Mouse (Mus musculus): ENCODE data around the gene Mark4.

The Mark4 gene

GRCm38 (mm10) chr7:19469404-19469803, 10.8 kb upstream of the Mark4 start:
- no peak for DNase-seq

- DNase-seq: no peak
These were observed 9.7 kb upstream of the Mark4 start for GRCm38 (mm10) chr7:19468279-19468678.

GRCm38 (mm10) chr7:19467638-19468037, 9.0 kb upstream of the Mark4 start:
- no peak for DNase-seq

DNA sequence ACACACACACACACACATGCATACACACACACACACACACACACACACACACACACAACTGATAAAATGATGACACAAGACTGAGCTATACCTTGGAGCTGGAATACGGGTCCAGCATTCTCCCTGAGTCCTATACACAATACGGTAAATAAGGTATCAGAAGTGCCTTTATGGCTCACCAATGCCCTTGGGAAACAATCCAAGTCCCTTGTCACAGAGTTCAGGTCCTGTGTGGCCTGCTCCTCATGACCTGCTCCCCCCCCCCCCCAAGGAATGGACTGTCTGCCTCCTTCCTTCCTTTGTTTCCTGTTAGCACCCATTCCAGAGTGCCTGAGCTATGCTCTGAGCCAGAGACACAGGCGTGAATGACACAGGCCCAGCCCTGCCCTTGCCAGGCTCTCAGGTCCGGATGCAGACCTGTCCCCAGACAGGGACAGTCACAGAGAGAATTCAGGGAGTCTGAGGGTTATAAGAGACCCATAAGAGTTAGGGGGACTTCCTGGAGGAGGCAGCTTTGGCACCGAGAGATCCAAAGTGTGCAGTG, 8.1 kb upstream of the Mark4 start:
- DNase-seq: peak; percentile 63

GRCm38 (mm10) chr7:19464367-19465307, 6.0 kb upstream of the Mark4 start:
- peak; percentile 56 for DNase-seq

- DNase-seq: peak; percentile 60
These were observed 4.3 kb upstream of the Mark4 start, which contains the start of gene Exoc3l2 for GRCm38 (mm10) chr7:19462884-19463381. Exoc3l2 (plus strand) TSS chr7:19463331.

- DNase-seq: no peak
These were observed 3.8 kb upstream of the Mark4 start for GRCm38 (mm10) chr7:19462443-19462842.

DNA sequence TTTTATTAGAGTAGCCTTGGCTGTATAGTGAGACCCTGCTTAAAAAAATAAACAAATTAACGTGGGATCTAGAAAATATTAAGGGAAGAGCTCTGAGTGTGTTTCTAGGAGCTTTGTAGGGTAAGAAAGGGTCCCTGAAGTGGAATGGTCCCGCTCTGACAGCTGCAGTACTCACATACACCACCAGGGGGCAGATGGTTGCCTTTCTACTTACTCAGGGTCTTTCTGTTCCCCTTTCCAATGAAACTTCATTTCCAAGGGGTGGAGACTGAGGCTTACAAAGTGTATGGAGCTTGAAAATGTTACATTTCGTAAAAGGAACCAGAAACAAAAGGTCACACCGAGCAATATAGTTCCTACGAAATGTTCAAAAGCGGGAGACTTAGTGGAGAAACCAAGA, 2.9 kb upstream of the Mark4 start:
- peak; percentile 86 for DNase-seq

DNA sequence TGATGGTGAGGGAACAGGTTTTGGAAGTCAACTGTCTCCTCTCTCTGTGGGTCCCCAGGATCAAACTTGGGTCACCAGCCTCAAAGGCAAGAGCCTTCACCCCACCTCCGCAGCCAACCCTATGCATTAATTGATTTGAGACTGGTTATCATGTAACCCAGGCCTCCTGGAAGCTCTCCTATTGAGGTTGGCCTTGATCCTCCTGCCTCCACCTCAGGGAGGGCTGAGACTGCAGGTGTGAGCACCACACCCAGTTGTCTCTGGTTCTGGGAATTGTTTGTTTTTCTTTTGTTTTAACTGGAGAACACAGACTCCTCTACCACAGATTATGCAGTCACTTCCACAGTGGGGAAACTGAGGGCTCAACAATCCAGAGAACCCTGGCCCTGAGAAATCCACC, 1.9 kb upstream of the Mark4 start:
- DNase-seq: no peak

DNA sequence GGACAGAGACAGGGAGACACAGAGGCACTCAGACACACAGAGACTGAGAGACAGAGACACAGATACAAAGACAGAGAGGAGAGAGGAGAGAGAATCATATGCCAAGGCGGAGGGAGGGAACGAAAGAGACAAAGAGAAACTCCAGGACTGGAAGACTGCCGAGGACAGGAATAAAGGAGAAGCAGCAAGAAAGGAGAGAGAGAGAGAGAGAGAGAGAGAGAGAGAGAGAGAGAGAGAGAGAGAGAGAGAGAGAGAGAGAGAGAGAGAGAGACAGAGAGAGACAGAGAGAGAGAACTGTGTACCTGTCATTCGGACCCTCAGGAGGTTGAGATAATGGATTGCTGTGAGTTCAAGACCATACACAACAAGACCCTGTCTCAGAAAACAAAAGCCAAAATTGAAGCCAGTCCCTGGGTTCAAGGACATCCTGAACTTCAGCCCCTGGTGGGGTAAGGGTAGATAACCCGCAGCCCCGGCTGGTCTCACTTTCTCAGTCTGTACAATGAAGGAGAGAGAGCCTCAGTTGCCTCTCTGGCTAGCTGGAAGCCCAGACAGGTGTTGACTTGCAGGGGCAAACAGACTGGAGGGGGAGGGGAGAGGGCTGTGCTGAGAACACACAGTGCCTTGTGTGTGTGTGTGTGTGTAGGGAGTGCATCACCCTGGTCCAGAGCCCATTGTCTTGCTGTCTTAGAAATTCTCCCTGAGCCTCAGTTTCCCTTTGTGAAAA, 686 bp upstream of the Mark4 start:
- no peak for DNase-seq

- peak; percentile 80 for DNase-seq
These were observed 542 bp downstream of the Mark4 start for GRCm38 (mm10) chr7:19458072-19458486.

DNA sequence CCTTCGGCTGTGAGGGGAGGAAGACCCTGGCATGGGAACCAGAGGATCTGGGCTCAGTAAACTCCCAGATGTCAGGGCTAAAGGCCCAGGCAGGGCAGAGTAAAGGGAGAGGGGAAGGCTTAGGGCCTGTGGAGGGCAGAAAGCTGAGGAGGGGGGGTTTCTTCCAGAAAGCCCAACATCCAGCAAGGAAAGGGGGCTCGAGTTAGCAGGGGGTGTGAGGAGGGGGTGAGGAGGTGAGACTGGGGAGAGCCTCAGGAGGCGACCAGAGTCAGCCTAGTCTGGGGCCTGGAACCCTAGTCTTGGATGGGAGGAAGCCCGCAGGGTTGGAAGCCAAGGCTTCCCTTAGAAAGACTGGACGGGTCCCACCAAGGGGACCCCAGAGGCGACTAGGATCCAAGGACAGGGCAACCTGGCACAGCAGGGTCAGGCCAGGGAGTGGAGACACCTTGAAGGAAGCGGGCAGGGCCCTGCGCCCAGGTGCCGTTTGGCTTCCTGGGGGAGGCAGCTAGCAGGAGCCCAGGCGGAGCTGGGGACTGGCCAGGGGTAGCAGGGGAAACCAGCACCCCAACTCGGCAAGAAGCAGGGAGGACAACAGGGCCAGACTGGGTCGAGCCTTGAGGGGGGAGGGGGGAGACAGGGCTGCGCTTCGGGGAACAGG, 1.1 kb downstream of the Mark4 start:
- DNase-seq: no peak

DNA sequence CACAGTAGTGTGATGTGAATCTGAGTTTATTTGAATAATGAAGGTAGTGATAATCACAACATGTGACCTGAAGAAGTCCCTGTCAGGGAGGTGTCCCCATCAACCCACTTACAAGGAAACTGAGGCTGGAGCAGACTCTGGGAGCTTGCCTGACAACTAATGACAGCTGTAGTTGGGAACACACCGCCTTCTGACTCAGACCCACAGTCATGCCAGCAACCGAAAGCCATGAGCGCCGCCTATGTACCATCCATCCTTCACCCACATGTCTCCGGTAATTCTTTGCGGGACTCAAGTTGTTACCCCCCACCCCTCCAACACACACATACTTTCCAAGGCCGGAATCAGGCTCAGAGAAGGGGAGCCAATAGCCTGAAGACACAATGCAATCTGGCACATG, 2.0 kb downstream of the Mark4 start:
- no peak for DNase-seq

- DNase-seq: no peak
These were observed 2.7 kb downstream of the Mark4 start for GRCm38 (mm10) chr7:19455819-19456495.

DNA sequence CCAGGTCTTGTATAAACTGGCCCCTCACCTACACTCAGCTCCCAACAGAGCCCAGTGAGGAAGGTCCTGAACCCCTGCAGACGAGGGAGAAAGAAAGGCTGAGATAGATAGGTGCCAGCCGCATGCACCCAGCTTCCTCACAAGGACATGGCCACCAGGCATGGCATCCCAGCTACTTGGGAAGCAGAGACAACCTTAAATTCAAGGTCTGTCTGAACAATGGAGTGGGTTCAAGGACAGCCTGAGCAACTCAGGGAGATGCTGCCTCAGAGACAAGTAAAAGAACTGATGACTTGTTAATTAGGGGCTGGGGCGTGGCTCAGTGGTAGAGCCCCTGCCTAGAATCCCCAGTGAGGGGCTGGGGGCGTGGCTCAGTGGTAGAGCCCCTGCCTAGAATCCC, 3.4 kb downstream of the Mark4 start:
- DNase-seq: no peak

- no peak for DNase-seq
These were observed 9.5 kb downstream of the Mark4 start for GRCm38 (mm10) chr7:19449165-19449564.

DNA sequence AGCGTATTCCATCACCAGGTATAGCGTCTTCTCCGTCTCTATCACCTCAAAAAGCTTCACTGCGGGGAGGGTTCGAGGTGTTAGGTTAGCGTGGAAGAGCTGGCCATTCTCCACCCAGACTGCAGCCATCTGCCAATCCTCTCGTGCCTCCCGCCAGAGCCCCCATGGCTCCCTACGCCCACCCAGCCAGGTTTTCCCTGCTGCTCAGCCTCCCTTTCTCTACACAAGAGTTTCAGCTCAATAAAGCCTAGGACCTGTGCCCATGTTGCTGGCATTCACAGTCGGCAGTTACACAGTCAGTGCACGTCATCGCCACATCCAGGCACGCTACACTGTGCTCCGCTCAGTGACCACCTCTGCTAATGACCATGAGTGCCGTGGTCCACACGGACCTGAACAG, 10.9 kb downstream of the Mark4 start:
- DNase-seq: no peak

GRCm38 (mm10) chr7:19444801-19445200, 13.8 kb downstream of the Mark4 start:
- DNase-seq: no peak

DNA sequence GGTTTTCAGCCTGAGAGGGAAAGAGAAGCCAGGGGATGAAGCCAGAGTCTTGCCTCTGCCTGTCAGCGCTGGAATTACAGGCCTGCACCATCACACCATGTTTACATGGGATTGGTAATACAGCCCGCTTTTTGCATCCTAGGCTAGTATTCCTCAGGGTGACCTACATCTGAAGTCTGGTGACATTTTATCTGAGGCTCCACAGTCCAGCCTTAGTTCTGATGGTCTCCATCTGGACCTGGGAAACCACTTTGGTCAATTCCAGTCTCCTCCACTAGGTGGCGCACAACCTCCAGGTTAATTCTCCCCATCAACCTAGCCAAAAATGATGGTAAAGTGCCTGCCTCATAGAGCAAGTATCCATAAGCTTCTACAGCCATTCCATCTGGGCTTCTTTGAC, 15.3 kb downstream of the Mark4 start:
- peak; percentile 87 for DNase-seq

- DNase-seq: no peak
These were observed 17.1 kb downstream of the Mark4 start for GRCm38 (mm10) chr7:19441448-19442091.

DNA sequence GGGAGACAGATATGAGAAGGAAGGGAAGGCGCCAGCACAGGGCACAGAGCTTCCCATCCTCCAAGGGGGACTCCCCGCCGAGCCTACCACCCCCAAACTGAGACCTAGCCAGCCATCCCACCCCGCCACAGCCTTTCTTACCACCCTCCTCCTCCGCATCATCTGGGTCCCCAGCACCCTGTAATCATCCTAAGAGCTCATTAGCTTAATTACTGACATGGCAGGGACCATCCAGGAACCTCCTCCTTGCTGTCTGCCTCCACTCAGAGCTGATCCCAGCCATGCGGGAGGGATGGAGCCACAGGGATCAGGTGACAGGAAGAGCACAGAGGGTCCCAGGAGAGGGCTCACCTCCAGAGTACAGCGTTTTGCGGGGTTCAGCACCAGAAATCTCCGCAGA, 21.6 kb downstream of the Mark4 start:
- no peak for DNase-seq

DNA sequence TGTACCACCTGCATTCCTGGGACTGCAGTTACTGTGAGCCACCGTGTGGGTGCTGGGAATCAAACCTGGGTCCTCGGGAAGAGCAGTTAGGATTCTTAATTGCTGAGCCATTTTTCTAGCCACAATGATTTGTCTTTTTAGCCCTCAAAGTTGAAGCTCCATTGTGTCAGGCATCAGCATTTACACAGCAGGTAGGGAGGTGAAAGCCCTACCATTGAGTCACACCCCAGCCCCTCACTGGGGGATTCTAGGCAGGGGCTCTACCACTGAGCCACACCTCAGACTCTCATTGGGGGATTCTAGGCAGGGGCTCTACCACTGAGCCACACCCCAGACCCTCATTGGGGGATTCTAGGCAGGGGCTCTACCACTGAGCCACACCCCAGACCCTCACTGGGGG, 22.3 kb downstream of the Mark4 start:
- DNase-seq: no peak
